Mouse (Mus musculus) lung, embryonic 15.5 days (tissue): ENCODE results near the gene Mia. TPM values are rescaled to one million over a fixed set of nuclear protein-coding genes. Genes with fewer than 3 reads are reported as not detected.

Experiments used
- ATAC-seq: fragments of 200-750 bp; cut with Nextera tagmentation; 2 replicates; pipeline ENCODE4 v1.8.0; 2017; ENCODE audit warnings: moderate number of reproducible peaks, borderline replicate concordance; ENCODE audit not compliant: low FRiP score, low TSS enrichment; ENCODE audit errors: extremely low read depth
- H3K27ac ChIP-seq: fragments of 300-500 bp; sonication (generic); 2 replicates; pipeline ENCODE4 v1.5.1; 2015; ENCODE audit warnings: moderate library complexity, mild to moderate bottlenecking, inconsistent platforms
- H3K27me3 ChIP-seq: fragments of 300-500 bp; sonication (generic); 2 replicates; pipeline ENCODE4 v1.6.1; 2015; ENCODE audit warnings: inconsistent platforms
- H3K36me3 ChIP-seq: fragments of 300-500 bp; sonication (generic); 2 replicates; pipeline ENCODE4 v1.6.1; 2015; ENCODE audit warnings: inconsistent platforms
- H3K4me1 ChIP-seq: fragments of 300-500 bp; sonication (generic); 2 replicates; pipeline ENCODE4 v1.6.1; 2015; ENCODE audit warnings: inconsistent platforms
- H3K4me2 ChIP-seq: fragments of 300-500 bp; sonication (generic); 2 replicates; pipeline ENCODE4 v1.6.1; 2015; ENCODE audit warnings: inconsistent platforms, mild to moderate bottlenecking, moderate library complexity
- H3K4me3 ChIP-seq: fragments of 300-500 bp; sonication (generic); 2 replicates; pipeline ENCODE4 v1.5.1; 2015; ENCODE audit warnings: mild to moderate bottlenecking, inconsistent platforms
- H3K9ac ChIP-seq: fragments of 300-500 bp; sonication (generic); 2 replicates; pipeline ENCODE4 v1.6.1; 2015; ENCODE audit warnings: inconsistent platforms
- H3K9me3 ChIP-seq: fragments of 300-500 bp; sonication (generic); 2 replicates; pipeline ENCODE4 v1.6.1; 2016; ENCODE audit warnings: inconsistent platforms
- whole genome bisulfite sequencing: fragments of 180-500 bp; shearing (Covaris S2); methylation state at CpG from one replicate; pipeline ENCODE4 v1.1.7; 2015; 5-methylcytosine and 5-hydroxymethylcytosine counted together
- polyA plus RNA-seq: library from polyadenylated mRNA; unstranded; fragments of >200 nt; fragmentation: Nextera tagmentation; extraction: Ambion mirVana; gene quantifications from 2 replicates; pipeline ENCODE4 v1.2.1, GENCODE M21; 2015

Mia gene
- polyA plus RNA-seq, 1 experiment from 2014 or later: 150 TPM

- H3K9ac ChIP-seq: no peak overlapping the region
- H3K4me1 ChIP-seq: no peaks in the 10 kb centered on the region
- no peak for ATAC-seq
- H3K36me3 ChIP-seq: peaks cover 42% of the 10 kb centered on the region
- H3K27me3 ChIP-seq: no peaks in the 10 kb centered on the region
- 95% methylated on average over 8 of the region's 8 CpGs for WGBS
- H3K9me3 ChIP-seq: no peaks in the 10 kb centered on the region
- H3K4me2 ChIP-seq: no peak overlapping the region
- no peak overlapping the region for H3K4me3 ChIP-seq
- H3K27ac ChIP-seq: no peak overlapping the region
Observed at GRCm38 (mm10) chr7:27203730-27204449, 22.9 kb upstream of the Mia start.

GRCm38 (mm10) chr7:27198779-27199178, 17.8 kb upstream of the Mia start:
- ATAC-seq: no peak
- Histone ChIP-seq H3K4me3 (no peak overlapping the region), H3K9ac (no peak overlapping the region), H3K27me3 (no peaks in the 10 kb centered on the region), H3K36me3 (peaks cover 20% of the 10 kb centered on the region), H3K27ac (no peak overlapping the region), H3K9me3 (no peaks in the 10 kb centered on the region), H3K4me1 (peaks cover 13% of the 10 kb centered on the region), H3K4me2 (no peak overlapping the region)
- WGBS: 90% methylated on average over 8 of the region's 8 CpGs

GRCm38 (mm10) chr7:27198355-27198754, 17.4 kb upstream of the Mia start:
- Histone ChIP-seq H3K9me3 (no peaks in the 10 kb centered on the region), H3K4me3 (no peak overlapping the region), H3K27me3 (no peaks in the 10 kb centered on the region), H3K36me3 (peaks cover 20% of the 10 kb centered on the region), H3K27ac (no peak overlapping the region), H3K4me1 (peaks cover 16% of the 10 kb centered on the region), H3K4me2 (no peak overlapping the region), H3K9ac (no peak overlapping the region)
- ATAC-seq: no peak

DNA sequence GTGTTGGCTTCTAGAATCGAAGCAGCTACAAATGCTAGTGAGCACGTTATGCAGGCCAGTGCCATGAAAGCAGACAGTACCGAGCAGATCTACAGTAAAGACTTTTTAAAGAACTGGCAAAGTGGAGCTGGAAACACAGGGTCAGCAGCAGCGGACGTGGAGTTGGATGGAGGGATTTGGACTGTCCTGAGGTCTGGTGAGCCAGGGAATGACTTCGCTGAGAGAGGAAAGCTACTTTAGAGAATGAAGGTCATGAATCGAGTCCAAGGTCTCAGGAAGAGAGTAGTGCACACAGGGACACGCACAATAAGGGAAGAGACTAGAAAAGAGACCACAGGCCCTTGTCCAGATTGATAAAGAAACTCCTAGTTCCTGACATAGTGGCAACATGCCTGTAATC, 16.7 kb upstream of the Mia start:
- H3K4me1 ChIP-seq: peaks cover 16% of the 10 kb centered on the region
- no peaks in the 10 kb centered on the region for H3K9me3 ChIP-seq
- no peak for ATAC-seq
- H3K27ac ChIP-seq: no peak overlapping the region
- peaks cover 20% of the 10 kb centered on the region for H3K36me3 ChIP-seq
- H3K4me3 ChIP-seq: no peak overlapping the region
- no peaks in the 10 kb centered on the region for H3K27me3 ChIP-seq
- H3K9ac ChIP-seq: no peak overlapping the region
- H3K4me2 ChIP-seq: no peak overlapping the region
- 90% methylated on average over 8 of the region's 8 CpGs for WGBS

- H3K27me3 ChIP-seq: no peaks in the 10 kb centered on the region
- no peak overlapping the region for H3K4me2 ChIP-seq
- no peak overlapping the region for H3K4me3 ChIP-seq
- 80% methylated on average over 3 of the region's 3 CpGs for WGBS
- no peak for ATAC-seq
- H3K27ac ChIP-seq: no peak overlapping the region
- peaks cover 20% of the 10 kb centered on the region for H3K36me3 ChIP-seq
- H3K9ac ChIP-seq: no peak overlapping the region
- H3K9me3 ChIP-seq: no peaks in the 10 kb centered on the region
- peaks cover 16% of the 10 kb centered on the region for H3K4me1 ChIP-seq
Observed at GRCm38 (mm10) chr7:27197136-27197535, 16.2 kb upstream of the Mia start.

DNA sequence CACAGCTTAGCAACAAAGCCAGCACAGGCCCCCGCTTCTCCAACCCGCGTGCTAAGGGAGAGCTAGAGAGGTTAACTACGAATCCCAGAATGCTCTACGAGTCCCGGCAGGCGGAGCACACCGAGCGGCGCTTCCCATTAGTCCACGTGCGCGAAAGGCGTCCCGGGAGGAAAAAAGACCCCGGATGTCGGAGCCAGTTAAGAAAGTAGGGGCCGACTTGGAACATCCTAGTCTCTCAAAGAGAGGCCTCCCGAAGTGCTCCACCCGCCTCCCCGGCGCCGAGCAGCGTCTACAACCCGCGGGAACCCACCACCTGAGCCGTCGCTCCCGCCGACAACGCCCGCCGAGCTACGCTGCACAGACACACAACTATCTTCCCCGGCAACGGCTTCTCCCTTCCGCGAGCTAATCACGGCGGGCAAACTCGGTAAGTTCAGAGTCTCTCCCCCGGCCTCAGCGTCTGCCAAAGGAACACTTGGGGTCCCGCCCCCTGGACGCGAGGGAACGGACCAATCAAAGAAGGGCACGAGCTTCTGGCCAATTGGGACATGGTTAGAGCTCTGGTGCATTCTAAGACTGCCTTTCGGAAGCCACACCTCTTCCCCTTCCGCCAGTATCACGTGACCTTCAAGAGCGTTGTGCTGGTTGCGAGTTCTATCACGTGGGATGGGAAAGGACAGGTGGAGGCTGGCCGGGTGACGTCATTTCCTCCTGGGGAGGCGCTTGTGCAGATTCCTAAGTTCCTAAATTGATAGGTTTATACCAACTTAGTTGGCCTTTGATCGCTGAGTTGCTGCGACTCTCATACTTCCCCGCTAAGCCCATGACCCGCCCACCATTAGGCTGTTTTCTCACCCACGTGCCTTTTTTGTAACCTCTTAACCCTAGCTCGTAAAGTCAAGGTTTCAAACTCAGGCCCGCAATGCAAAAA, 15.0 kb upstream of the Mia start, which contains the start of the genes BC024978 and Snrpa:
TSS of gene BC024978 (plus strand) at position 101 of the 931 bp plus-strand sequence.
TSS of gene Snrpa (minus strand) at position 591 of the 931 bp plus-strand sequence.
- H3K4me2 ChIP-seq: peak within 1 kb of the TSS; percentile 79
- under 1% methylated on average over 64 of the region's 64 CpGs for WGBS
- peak within 1 kb of the TSS; percentile 76 for H3K4me3 ChIP-seq
- ATAC-seq: peak; percentile 99
- H3K4me1 ChIP-seq: peaks cover 16% of the 10 kb centered on the region
- no peaks in the 10 kb centered on the region for H3K27me3 ChIP-seq
- H3K36me3 ChIP-seq: peaks cover 31% of the 10 kb centered on the region
- H3K9me3 ChIP-seq: no peaks in the 10 kb centered on the region
- H3K9ac ChIP-seq: peak within 1 kb of the TSS; percentile 85
- H3K27ac ChIP-seq: peak within 1 kb of the TSS; percentile 99

DNA sequence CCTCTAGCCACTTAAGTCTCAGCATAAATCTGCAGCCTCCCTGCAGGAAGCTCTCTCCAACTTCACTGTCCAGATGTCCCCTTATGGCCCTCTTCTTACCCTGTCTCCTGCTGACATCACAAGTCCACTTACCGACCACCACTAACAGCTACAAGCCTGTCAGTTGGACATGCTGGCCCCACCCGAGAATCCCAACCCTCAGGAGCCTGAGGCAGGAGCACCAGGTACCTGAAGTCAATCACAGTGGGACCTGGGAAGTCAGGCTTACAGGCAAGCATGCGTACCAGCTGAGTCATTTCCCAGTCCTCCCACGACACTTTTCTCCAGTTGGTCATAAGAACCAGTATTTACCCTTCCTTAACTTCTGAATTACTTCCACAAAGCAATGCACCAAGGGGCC, 12.8 kb upstream of the Mia start:
- Histone ChIP-seq H3K27me3 (no peaks in the 10 kb centered on the region), H3K27ac (no peak overlapping the region), H3K4me3 (peak overlapping the region; percentile 4; the same call in 1 of the 2 replicates), H3K9me3 (no peaks in the 10 kb centered on the region), H3K4me1 (peaks cover 16% of the 10 kb centered on the region), H3K36me3 (peaks cover 53% of the 10 kb centered on the region), H3K4me2 (no peak overlapping the region; the same call in 1 of the 2 replicates), H3K9ac (peak overlapping the region; percentile 20)
- ATAC-seq: no peak
- 65% methylated on average over 4 of the region's 4 CpGs for WGBS

- peaks cover 16% of the 10 kb centered on the region for H3K4me1 ChIP-seq
- ATAC-seq: no peak
- no peaks in the 10 kb centered on the region for H3K9me3 ChIP-seq
- 89% methylated on average over 5 of the region's 5 CpGs for WGBS
- no peak overlapping the region for H3K4me3 ChIP-seq
- H3K9ac ChIP-seq: no peak overlapping the region
- peaks cover 66% of the 10 kb centered on the region for H3K36me3 ChIP-seq
- H3K4me2 ChIP-seq: no peak overlapping the region
- no peaks in the 10 kb centered on the region for H3K27me3 ChIP-seq
- no peak overlapping the region for H3K27ac ChIP-seq
Observed at GRCm38 (mm10) chr7:27192434-27192833, 11.5 kb upstream of the Mia start.

DNA sequence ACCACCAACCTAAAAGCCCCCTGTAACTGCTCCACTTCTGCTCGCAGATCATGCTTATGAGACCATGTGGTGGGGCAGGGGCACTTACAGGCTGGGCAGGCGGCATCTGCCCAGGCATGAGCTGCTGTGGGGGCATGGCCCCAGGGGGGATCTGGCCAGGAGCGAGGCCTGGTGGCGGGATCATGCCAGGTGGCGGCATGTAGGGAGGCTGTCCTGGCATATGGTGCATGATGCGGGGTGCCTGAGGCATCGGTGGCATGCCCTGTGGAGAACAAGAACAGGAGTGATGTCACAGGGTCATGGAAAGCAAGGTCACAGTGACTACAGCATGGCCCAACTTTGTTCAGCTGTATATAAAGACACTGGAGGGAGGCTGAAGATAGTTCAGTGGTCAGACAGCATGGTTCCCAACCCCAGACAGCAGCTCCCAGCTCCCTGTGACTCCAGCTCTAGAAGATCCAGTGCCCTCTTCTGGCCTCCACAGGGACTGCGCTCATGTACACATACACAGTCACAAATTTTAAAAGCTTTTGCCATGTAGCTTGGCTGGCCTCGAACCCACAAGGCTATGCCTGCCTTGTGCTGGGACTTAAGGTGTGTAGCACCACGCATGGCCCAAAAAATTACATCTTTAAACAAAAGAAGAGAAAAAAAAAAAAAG, 8.4 kb upstream of the Mia start:
- no peak for ATAC-seq
- no peak overlapping the region for H3K4me2 ChIP-seq
- WGBS: 93% methylated on average over 10 of the region's 10 CpGs
- H3K36me3 ChIP-seq: peaks cover 96% of the 10 kb centered on the region
- H3K27ac ChIP-seq: no peak overlapping the region
- H3K27me3 ChIP-seq: no peaks in the 10 kb centered on the region
- no peaks in the 10 kb centered on the region for H3K9me3 ChIP-seq
- no peak overlapping the region for H3K9ac ChIP-seq
- peaks cover 7% of the 10 kb centered on the region for H3K4me1 ChIP-seq
- H3K4me3 ChIP-seq: no peak overlapping the region

DNA sequence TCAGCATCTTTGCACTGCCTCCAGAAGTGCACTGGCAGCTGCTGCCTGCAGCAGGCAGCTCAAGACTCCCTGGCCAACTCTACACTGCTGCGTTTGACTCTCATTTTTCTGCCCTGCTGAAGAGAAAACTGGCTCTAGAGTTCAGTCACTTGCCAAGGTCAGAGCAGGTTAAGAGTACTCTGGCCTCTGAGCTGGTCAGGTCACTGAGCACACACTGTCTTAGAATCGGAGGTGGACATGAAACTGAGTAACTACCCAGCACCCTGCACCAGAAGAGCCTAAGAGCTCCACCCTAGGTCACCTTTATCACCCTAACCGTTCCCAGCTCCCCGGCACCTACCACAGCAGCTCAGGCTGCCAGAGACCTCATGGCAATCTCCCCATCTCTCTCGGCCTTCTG, 5.0 kb upstream of the Mia start:
- WGBS: 91% methylated on average over 5 of the region's 5 CpGs
- H3K4me3 ChIP-seq: no peak overlapping the region
- H3K27me3 ChIP-seq: no peaks in the 10 kb centered on the region
- 0 out of 2 replicates have a peak, but pooled peaks cover 1% of the 10 kb centered on the region for H3K4me1 ChIP-seq
- no peak for ATAC-seq
- no peaks in the 10 kb centered on the region for H3K9me3 ChIP-seq
- no peak overlapping the region for H3K9ac ChIP-seq
- peaks cover 75% of the 10 kb centered on the region for H3K36me3 ChIP-seq
- H3K27ac ChIP-seq: no peak overlapping the region
- no peak overlapping the region for H3K4me2 ChIP-seq

GRCm38 (mm10) chr7:27184964-27185363, 4.0 kb upstream of the Mia start:
- WGBS: 68% methylated on average over 3 of the region's 3 CpGs
- ATAC-seq: no peak
- Histone ChIP-seq H3K4me1 (peaks cover 10% of the 10 kb centered on the region; the same call in 1 of the 2 replicates), H3K4me2 (no peak overlapping the region), H3K36me3 (peaks cover 65% of the 10 kb centered on the region), H3K27ac (no peak overlapping the region), H3K27me3 (no peaks in the 10 kb centered on the region), H3K9ac (no peak overlapping the region), H3K4me3 (no peak overlapping the region), H3K9me3 (no peaks in the 10 kb centered on the region)
